Mouse (Mus musculus): ENCODE results near the gene Ddb2.

DNA sequence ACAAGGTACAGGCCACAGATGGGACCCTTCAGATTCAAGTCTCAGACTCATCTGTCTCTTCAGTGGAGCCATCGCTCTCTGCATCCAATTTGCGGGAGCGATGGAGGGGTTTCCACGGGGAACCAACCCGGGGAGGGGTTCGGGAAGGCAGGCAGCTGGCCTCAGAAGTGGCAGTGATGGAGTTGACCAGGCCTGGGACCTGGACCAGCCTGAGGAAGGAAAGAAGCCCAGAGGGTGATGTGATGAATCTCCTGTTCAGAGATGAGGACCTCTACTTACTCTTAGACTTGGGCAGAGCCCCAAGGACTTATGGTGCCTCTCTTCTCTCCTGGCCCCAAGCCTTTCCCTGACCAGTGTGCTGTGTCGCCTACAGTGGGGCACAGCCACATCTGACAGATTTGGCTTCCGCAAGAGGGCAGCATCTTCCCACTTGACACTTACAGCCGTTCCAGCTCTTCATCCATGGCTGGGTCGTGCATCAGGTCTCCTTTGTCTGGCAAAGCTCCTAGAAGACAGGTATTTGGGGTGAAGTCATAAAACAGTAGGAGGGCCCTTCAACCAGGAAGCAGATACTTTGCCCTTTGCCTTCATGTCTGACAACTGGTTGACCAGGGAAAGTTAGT is 42.1 kb upstream of the Ddb2 start:
- TF ChIP-seq POLR2A (IDR thresholded peaks at IDR 0.05; ENCODE audit: low read depth, low read length), result no peak
- TF ChIP-seq CTCF (IDR thresholded peaks at IDR 0.05; ENCODE audit: borderline replicate concordance, insufficient read depth, low read length), result peak; percentile 69; the same call in 1 of the 2 replicates

Data from embryonic fibroblast, embryonic 13.5 days (primary cell).